Mouse (Mus musculus): Measurements from ENCODE around the gene Gipc1.
A peak's percentile ranks its signal among the peaks of the same experiment; 100 is the strongest.

The Gipc1 gene

DNA sequence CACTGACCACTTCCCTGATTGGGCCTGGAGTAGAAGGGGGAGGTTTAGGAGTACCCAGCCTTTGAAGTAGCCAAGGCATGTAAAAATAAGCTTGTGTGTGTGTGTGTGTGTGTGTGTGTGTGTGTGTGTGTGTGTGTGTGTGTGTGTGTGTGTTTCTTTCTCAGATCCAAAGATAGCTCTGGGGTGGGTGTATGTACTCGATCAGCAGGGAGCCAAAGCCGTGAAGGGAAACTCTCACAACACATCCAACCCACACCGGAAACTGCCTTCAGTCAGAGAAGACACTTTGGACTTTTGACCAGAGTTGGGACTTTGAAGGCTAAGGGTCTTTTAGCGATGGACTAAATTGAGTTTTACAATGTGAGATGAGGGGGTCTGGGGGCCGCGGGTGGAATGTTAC lies 2.8 kb upstream of the Gipc1 start:
- DNase-seq = no peak

DNA sequence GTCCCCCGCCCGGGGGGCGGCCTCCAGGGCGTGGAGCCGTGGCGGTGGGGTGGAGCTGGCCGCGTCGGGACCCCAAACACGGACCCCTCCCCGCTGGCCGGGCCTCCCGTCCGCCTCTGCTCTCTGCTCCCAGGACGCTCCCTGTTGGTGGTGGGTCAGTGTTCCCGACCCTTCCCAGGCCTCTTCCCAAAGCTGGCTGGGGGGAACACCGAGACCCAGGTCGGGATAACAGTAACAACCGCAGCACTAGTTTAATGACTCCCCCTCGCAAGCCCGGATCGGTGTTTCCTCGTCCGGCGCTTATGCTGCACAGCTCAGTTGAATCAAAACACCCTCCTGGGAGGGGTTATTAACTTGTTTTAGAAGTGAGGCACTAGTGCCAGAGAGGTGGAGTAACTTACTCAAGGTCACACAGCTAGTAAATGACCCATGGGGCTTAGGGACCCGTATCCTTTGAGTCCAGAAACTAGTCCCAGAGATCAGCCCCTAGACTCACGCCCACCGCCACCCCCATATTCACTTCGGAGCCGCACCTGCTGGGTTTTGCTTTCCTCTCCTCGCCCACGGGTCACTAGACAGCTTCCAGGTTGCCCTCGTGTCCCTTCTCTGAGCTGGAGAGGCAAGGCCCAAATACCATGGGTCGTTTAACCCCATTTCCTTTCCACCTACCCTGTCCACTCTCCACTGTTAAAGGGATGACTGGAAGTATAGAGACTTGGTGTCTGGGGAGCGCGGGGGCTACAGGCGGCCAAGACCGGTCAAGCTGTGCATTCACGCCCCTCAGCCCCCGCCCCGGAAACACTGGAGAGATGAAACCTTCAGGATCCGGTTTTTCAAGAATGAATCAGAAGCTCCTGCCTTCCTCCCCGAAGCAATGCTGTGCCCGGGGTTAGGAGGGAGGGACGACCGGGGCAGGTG lies 526 bp downstream of the Gipc1 start:
- no peak for DNase-seq

DNA sequence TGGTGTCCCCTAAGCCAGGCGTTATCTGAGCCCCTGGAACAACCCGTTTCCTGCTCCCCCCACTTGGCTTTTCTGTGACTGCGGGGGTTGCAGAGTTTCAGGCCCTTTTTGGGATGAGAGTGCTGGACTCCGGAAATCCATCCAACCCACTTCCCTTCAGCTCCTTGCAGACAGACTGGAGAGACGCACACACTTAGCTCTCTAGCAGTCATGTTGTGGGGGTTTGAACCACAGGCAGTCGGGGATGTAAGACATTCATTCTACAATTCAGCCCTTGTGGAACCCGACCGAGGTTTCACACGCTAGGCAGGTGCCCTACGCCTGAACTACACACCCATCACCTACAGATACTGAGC lies 1.2 kb downstream of the Gipc1 start:
- no peak for DNase-seq

DNA sequence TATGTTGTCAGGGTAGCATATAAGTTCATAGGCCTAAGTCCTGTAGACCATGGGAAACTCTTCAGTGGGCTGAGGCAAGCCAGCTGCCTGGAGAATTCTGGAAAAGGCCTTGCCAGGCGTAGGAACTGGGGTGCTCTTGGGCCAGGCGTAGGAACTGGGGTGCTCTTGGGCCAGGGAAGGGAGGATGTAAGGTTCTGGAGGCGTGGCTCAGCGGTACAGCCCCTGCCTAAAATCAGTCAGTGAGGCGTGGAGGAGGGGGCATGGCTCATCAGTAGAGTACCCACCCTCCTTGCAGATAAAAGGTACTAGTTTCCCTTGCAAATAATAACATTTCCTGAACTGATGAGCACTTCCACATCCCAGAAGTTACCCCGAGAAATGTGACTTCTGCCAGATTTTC lies 2.2 kb downstream of the Gipc1 start:
- DNase-seq = no peak

DNA sequence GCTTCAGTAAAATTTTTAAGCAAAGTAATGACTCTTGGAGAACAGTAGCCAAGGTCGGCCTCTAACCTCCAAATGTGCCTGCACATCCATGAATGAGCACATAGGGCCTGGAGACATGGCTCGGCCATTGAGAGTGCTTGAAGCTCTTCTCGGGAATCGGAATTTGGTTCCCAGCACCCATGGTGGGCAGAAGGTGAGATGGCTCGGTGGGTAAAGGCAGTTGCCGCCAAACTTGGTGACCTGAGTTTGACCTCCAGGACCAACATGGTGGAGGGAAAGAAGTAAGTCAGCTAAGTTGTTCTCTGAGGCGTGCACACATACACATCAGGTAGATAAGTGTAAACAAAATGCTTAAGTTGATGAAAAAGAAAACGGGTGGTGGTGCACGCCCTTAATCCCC lies 3.6 kb downstream of the Gipc1 start:
- DNase-seq = no peak

DNA sequence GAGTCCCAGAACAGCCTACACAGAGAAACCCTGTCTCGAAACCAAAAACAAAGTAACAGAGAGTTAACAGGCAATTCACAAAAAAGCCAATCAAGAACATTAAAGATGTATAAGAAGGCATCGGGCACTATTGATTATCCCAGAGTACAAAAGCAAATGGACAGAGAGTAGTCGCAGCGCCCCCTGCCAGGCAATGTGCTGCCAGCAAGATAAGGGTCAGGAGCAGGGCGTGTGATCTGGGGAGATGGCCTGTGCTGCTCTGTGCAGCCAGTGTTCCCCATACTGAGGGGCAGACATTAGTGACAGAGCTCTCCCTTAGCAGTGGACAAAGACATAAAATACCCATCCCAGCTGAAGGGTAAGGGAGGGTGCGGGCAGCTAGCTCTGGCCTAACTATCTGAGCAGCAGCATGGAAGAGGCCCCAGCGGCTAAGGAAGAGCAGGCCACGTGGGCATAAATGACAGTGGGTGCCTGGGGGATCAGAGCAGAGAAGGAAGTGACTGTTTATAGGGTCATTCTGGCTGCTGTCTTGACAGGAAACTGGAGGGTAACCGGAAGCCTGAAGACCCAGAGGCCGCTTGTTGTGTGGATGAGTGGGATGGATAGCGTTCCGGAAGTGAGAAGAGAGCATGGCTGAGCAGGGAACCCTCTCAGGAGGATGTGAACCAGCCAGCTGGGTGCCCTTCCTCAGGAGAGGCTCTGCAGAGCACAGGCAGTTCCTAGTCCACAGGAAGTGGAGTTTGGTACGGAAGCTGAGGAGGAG lies 4.2 kb downstream of the Gipc1 start:
- no peak for DNase-seq

DNA sequence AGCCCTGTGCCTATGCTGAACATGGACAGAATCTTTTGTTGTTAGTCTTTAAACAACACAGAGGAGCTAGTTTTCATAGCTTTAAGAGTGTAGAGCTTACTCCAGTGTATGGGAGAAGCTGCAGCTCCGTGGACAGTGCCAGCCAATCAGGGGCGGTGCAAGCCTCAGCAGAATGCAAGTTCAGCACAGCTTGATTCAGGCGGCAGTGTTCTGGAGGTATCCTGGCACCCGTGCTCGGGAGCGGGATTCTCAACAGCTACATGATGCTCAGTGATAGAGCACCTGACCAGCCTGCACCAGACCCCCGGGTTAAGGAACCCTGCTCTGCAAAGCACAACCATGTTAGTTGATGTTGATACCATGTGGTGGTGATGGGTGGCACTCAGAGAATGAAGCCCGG lies 8.1 kb downstream of the Gipc1 start:
- DNase-seq = no peak

DNA sequence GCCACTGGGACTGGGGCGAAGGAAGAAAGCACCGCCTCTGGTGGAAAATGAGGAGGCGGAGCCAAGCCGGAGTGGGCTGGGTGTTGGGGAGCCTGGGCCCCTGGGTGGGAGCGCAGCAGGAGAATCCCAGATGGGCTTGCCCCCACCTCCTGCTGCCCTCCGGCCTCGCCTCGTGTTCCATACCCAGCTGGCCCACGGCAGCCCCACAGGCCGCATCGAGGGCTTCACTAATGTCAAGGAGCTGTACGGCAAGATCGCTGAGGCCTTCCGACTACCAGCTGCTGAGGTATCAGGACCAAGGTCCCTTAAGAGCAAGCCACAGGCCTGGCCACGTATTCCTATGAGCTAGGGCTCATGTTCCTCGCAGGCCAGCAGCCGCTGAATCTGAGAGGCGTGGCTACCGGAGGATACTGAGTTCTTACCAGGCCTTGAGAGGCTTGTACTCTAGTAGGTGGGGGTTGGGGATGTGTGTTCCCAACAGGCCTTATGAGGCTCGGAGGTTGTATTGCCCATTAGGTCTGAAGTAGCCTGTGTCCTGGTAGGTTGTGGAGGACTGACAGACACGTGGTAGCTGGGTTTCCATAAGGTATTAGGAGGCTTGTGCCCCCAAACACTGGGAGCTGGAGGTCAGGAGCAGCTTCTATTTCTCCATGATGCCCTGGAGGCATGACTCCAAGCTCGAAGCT lies 8.7 kb downstream of the Gipc1 start:
- DNase-seq = no peak

DNA sequence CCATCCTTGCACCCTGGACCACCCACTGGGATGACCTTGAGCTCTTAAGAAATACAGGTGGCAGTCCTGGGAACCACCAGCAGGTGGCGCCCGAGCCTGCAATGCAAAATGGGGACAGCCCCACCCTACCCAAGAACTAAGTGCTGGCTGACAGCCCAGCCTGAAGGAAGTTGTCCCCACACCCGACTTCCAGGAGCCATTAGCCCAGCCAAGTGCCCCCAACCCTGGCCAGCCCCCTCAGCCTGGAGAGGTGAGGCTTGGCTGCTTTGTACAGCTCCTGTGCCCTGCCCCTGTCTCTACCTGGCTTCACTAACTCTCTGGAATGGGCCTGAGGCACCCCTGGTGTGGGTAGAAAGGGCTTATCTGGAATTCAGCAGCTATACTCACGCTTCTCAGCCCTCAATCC lies 9.9 kb downstream of the Gipc1 start:
- peak; percentile 81 to 95 for DNase-seq

DNA sequence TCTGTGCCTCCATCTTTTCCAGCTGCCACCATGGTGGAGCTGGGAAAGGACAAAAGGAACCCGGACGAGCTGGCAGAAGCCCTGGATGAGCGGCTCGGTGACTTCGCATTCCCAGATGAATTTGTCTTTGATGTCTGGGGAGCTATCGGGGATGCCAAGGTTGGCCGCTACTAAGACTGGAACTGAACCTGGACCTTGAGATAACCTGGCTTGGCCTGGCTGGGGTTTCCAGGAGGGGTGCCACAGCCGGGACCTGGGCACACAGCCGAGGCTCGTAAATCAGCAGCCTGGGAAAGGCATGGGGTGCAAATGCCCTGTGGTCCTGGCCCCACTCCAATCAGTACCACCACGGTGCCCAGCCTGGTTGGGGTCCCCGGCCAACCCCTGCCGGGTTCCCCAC lies 11.6 kb downstream of the Gipc1 start:
- no peak for DNase-seq

DNA sequence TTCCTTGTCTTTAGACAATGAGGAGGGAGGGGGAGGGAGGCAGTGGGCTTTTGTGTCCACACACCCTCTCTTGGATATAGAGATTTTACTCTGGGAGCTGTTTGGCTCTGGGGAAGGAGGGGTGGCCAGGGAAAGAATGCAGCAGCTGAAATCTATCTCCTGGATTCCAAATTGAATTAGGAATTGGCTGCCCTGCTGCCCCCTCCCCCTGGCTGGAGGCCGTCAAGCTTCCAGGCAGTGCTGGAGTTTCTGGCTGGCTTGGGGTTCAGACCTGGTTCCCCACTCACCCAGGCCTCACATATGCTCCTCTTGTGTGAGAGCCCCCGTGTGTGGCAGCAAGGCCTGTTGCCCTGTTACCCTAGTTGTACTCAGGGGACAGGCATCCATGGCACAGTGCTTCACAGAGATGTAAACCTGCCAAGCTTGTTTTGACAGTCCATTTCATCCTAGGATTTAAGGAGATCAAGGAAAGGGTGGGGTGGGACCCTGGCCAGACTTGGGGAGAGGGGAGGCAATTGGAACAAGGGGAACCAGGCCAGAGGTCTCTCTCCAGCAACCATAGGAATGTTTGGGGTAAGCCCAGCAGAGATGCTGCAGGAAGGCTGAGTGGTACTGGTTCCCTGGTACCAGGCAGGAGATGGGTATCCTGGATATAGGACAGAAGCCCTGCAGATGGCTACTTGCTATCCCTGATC lies 12.6 kb downstream of the Gipc1 start:
- no peak for DNase-seq

DNA sequence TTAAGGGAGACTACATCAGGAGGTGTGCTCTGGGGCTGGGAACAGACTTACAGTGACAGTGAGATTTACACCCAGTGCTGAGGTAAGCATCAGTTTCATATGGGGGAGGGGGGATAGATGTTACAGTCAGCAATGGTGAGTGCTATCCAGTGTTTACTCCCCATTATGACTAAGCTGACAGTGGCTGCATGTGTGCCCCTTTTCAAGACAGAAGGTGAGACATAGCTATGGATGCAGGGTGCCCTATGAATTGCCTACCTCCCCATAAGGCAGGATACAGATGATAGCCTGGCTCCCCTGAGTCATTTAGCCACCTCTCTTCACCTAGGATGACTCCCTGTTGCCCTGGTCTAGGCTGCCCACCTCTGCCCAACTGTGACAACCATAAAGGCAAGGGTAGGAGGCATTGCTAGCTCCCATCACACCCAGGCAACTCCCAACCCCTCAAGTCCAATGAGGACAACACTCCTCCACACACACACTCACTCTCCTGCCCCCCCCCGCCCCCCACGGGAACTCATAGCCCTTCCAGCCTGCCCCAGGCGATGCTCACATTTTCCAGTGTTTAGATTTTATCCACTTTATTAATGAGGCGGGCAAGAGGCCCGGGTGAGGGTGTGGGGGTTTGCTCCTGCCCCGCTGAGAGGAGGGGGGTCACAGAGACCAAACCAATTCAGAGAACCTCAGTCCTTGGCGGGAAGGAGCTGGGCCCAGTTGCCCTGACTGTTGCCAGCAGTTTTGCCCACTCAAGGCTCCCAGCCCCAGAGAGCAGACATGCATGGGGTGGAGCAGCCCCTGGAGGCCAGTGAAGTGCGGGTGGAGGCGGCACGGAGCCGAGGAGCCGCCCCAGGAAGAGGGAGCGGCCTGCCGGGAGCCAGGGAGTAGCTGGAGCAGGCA lies 13.7 kb downstream of the Gipc1 start, which contains the start of gene Ptger1:
TSS of gene Ptger1 (plus strand) at position 710 of the 897 bp plus-strand sequence.
- DNase-seq = peak in 1 of 2 experiments; percentile 22

DNA sequence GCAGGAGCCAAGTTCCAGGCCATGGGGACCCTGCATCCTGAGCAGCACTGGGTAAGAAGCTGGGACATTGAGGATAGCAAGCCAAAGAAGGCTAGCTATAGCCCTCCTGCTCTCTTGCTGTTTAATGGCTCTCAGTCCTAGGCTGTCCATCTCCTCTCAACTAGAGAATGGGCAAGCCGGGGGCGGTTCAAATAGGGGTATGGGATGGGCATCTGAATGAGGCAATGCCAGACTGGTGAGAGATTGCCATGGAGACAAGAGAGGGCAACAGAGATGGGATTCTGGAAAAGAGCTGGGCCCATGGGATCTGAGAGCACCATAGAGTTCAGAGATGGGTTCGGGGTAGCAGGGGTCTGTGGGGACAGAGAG lies 14.4 kb downstream of the Gipc1 start:
- no peak for DNase-seq

DNA sequence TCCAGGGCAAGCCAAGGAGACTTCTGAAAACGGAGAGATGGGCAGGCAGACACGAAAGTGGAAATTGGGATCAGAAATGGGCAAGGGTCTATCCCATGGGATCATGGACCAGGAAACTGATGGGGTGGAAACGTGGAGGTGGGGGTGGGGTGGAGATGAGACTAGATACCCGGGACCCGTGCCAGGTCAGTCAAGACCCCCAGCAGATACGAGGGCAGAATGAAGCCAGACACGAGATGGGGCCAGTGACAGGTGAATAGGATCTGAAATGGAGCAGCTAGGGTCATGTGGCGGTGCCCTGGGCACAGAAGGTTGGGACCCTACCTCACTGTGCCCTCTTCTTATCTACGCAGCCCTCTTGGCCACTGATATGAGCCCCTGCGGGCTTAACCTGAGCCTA lies 15.0 kb downstream of the Gipc1 start:
- no peak for DNase-seq

DNA sequence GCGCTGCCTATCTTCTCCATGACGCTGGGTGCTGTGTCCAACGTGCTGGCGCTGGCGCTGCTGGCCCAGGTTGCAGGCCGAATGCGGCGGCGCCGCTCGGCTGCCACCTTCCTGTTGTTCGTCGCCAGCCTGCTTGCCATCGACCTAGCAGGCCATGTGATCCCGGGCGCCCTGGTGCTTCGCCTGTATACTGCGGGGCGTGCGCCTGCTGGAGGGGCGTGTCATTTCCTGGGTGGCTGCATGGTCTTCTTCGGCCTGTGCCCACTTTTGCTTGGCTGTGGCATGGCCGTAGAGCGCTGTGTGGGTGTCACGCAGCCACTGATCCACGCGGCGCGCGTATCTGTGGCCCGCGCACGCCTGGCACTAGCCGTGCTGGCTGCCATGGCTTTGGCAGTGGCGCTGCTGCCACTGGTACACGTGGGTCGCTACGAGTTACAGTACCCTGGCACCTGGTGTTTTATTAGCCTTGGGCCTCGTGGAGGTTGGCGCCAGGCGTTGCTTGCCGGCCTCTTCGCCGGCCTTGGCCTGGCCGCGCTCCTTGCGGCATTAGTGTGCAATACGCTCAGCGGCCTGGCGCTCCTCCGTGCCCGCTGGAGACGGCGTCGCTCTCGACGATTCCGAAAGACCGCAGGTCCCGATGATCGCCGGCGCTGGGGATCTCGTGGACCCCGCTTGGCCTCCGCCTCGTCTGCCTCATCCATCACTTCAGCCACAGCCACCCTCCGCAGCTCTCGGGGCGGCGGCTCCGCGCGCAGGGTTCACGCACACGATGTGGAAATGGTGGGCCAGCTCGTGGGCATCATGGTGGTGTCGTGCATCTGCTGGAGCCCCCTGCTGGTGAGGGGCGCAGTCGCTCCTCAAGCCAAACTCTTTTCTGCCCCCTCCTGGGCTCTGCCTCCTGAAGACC lies 15.8 kb downstream of the Gipc1 start:
- DNase-seq = peak; percentile 41 to 57

DNA sequence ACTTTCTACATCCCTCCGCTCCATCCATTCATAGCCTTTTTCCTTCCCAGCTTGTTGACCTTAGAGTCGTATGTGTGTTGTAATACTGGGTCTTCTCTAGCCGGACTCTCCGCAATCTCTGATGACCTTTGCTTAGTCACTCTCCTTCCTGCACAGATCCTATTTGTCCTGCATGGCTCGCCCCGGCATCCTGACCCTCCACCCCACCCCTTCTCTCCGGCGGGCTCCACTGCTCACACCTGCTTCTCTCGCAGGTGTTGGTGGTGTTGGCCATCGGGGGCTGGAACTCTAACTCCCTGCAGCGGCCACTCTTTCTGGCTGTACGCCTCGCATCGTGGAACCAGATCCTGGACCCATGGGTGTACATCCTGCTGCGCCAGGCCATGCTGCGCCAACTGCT lies 16.5 kb downstream of the Gipc1 start:
- DNase-seq = no peak

DNA sequence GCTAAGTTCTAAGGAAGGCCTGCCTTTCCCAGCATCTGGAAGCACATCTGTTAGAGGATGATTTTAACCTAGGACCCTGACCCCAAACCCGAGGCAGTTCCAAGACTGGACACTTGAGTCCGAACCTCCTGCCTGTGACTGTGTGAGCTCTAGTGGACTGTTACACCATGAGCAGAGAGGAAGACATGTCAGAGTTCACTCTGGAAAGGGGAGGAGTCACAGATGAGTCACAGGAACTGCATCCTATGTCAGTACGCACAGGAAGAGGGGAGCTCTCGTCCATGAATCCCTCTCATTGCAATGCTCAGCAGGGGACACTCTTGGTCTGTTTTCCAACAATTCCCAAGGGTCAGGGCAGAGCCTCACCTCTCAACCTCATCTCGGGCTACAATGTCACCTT lies 20.5 kb downstream of the Gipc1 start:
- no peak for DNase-seq

DNA sequence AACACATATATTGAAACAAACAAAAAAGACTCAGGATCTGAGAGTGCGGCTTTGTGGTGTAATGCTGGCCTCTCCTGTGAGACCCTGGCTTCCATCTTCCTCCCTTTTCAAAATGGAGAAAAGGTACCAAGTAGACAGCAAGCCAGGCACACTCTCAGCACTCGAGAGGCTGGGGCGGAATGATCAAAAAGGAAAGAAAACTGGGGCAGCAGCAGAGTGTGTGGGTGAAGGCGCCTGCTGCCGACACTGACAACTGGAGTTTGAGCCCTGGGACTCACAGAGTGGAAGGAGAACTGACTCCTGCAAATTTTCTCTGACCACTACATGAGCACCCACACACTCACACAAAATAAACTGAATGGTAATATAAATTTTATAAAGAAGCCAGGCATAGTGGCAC lies 22.0 kb downstream of the Gipc1 start:
- no peak for DNase-seq

DNA sequence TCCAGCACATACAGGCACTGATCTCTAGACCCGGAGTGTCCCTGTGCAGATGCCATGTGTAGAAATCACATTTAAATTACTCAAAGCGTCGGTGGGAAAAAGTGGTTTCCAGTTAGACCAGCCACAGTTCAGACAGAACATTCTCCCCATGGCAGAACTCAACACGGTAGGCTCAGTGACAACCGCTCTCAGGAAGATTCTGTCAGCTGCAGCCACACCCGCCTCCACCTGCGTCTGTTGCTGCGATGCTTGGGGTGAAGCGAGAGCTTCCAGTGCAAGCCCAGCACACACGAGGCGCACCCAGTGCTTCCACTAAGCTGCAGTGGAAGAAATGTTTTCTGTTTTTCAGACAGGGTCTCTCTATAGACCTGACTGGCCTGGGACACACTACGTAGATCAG lies 27.4 kb downstream of the Gipc1 start:
- no peak for DNase-seq

DNA sequence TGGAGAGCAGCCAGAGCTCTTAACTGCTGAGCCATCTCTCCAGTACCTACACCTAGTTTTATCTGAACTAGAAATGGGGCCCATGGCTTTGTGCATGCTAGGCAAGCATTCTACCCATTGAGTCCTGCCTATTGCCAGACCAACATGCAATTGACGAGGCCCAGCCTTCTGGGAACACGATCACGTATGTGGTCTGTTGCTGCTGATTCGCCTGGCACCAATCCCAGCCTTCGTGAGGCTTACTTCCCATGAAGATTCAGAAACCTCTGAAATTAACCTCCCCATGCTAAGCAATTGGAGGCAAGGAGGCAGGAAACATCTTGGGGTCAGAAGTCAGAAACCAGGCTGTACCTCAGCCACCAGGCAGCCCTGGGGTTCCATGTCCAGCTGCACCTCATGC lies 28.1 kb downstream of the Gipc1 start:
- DNase-seq = no peak

DNA sequence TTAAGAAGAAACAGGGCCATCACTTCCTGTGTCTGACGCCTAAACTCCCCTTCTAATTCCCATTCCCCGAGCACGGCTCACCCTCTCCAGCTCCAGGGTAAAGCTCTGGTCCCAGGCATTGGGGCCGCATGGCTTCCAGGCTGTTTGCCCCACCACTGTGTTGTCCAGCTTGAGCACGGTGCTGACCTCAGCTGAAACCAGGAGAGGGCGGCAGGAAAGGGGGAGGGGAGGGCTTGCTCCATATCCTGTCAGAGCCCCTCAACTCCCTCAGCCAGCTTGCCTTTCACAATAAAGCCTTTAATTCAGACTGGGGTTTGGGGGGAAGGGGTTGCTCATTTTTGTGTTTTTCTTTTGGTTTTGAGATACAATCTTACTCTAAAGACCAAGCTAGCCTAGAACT lies 28.6 kb downstream of the Gipc1 start:
- DNase-seq = no peak
